Mouse (Mus musculus) gastrocnemius, adult 2 months (tissue): Measurements from ENCODE around the gene Tle4. TPM values are rescaled to one million over a fixed set of nuclear protein-coding genes. Genes with fewer than 3 reads are reported as not detected.

Experiments used
- DNase-seq: peaks from one replicate; pipeline ENCODE4 v3.0.0; 2022
- H3K27ac ChIP-seq: fragments of 200-600 bp; 2 replicates; pipeline ENCODE4 v1.8.1; 2022; ENCODE audit warnings: mild to moderate bottlenecking
- H3K4me3 ChIP-seq: fragments of 200-600 bp; 2 replicates; pipeline ENCODE4 v1.8.1; 2022; ENCODE audit warnings: mild to moderate bottlenecking, moderate library complexity
- CTCF ChIP-seq: fragments of 200-600 bp; IDR thresholded peaks from 2 replicates; pipeline ENCODE4 v1.8.1; 2022; ENCODE audit warnings: antibody characterized with exemption, mild to moderate bottlenecking, moderate library complexity
- intact Hi-C: fragments of 180-260 bp; cut with DNase I; formaldehyde crosslinking; loops from one replicate; pipeline ENCODE4 v1.15.1; 2025
- total RNA-seq, 2 experiments: library from RNA; stranded (reverse); gene quantifications; 2 replicates each; pipeline ENCODE4 v1.2.3; 2021

Tle4 gene
- total RNA-seq, 2 experiments from 2014 or later = 17.8 to 20.8 TPM

DNA sequence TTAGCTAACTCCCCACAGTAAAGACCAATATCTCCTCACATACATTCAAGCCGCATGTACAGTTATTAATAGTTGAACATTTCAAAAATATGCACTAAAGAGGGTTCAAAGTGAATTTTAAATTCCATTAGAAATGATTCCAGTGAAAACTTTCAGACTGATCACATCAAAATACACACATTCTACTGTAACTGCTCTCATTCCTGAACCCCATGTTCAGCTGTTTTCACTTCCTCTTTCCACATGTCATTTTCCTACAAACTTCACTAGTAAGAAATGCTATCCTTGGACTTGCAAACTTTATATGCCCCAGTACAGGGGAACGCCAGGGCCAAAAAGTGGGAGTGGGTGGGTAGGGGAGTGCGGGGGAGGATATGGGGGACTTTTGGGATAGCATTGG, 12.6 kb downstream of the Tle4 start:
- intact Hi-C loops = no loop called here
- Histone ChIP-seq H3K27ac (peak overlapping the region; percentile 80), H3K4me3 (peak overlapping the region; percentile 34; the same call in 1 of the 2 replicates)
- DNase-seq = no peak
- no peak for TF ChIP-seq CTCF

DNA sequence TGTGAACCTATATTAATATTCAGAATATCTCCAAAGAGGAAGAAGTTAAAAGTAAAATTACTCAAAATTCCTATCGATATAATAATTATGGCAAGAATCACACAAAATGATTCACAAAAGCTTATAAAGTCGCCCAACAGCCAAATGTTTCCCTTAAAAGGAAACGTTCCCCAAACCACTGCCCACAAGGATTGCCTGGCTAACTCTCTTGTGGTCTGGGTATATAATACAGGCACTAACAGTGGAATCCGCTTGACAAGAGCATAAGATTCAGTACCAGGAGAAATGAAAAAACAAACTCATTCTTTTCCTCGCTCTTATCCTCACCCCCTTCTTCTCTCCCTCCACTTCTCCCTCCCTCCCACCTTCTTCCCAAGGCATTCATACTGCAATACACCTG, 19.2 kb downstream of the Tle4 start:
- Histone ChIP-seq H3K4me3 (no peak overlapping the region), H3K27ac (no peak overlapping the region)
- DNase-seq = no peak
- TF ChIP-seq CTCF = no peak
- intact Hi-C loops = no loop called here

DNA sequence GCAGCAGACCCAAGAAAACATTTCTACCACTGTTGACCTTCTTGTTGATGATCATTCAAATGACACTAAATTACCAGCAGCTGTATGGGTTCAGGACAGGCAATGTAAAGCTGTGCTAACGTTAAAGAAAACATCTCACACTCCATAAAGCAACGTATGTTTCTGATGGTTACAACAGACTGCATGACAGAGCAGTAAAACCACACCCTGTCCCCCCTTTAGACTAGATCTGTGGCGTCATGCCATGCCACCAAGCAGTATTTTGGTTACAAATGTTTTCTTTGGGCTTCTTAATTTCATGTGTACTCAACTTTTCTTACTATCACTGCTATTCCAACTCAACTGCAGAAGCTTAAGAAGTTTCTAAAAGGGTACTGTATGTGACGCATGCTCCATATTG, 19.8 kb downstream of the Tle4 start:
- no peak overlapping the region for H3K4me3 ChIP-seq
- DNase-seq = no peak
- TF ChIP-seq CTCF = no peak
- no peak overlapping the region for H3K27ac ChIP-seq
- intact Hi-C loops = no loop called here

- H3K4me3 ChIP-seq = no peak overlapping the region
- no peak overlapping the region for H3K27ac ChIP-seq
- no peak for TF ChIP-seq CTCF
These were observed 21.5 kb downstream of the Tle4 start for GRCm38 (mm10) chr19:14576311-14576710.

GRCm38 (mm10) chr19:14568879-14569278, 29.0 kb downstream of the Tle4 start:
- H3K4me3 ChIP-seq = no peak overlapping the region
- no peak for TF ChIP-seq CTCF
- DNase-seq = no peak
- no peak overlapping the region for H3K27ac ChIP-seq
- intact Hi-C loops = no loop called here

More at GRCm38 (mm10) chr19:14576311-14576710, 21.5 kb downstream of the Tle4 start:
- no peak for DNase-seq
- intact Hi-C loops = no loop called here

DNA sequence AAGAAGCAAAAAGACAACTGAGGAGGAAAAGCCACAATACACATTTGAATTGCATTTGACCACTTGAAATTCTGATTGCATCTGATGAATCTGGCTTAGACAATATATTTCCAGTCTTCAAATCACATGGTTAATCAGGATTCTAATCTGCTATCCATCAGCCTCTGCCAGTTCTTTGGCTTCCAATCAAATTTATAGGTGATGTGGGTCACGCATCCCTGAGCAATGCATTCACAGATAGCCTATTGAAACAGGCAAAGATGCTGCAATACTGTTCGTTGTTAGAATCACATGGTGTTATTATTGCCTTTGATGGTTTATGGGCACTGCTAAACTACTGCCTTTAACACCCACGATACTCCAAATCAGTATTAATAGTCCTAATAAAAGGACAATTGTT, 30.8 kb downstream of the Tle4 start:
- intact Hi-C loops = no loop called here
- DNase-seq = no peak
- TF ChIP-seq CTCF = no peak
- no peak overlapping the region for H3K4me3 ChIP-seq
- H3K27ac ChIP-seq = no peak overlapping the region

- H3K4me3 ChIP-seq = no peak overlapping the region
- TF ChIP-seq CTCF = no peak
- H3K27ac ChIP-seq = no peak overlapping the region
- DNase-seq = no peak
- intact Hi-C loops = no loop called here
These were observed 31.3 kb downstream of the Tle4 start for GRCm38 (mm10) chr19:14566564-14567021.

GRCm38 (mm10) chr19:14565424-14566069, 32.3 kb downstream of the Tle4 start:
- intact Hi-C loops = no loop called here
- no peak for TF ChIP-seq CTCF
- no peak for DNase-seq
- Histone ChIP-seq H3K4me3 (no peak overlapping the region), H3K27ac (no peak overlapping the region)

GRCm38 (mm10) chr19:14563273-14563959, 34.4 kb downstream of the Tle4 start:
- Histone ChIP-seq H3K27ac (peak overlapping the region; percentile 70), H3K4me3 (no peak overlapping the region)
- intact Hi-C loops = no loop called here
- no peak for DNase-seq
- TF ChIP-seq CTCF = no peak

DNA sequence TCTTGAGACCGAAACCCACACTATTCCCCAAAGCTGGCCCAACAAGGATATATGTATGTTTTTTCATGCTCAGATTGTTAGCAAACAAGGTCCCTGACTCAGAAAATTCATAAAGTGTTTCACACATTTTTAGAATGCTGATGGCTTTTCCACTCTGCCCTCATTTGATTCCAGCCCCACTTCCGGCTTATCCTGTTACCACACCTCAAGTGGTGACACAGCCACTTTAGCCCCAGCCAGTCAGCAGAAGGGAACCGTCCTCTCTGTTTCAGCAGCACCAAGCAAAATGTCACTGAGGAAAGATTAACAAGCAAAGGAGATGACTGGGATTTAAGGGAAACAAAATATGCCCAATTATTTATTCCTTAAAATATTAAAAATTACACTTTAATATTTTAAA, 50.0 kb downstream of the Tle4 start:
- intact Hi-C loops = no loop called here
- no peak for TF ChIP-seq CTCF
- peak; percentile 16 for DNase-seq
- Histone ChIP-seq H3K4me3 (no peak overlapping the region), H3K27ac (no peak overlapping the region)

- no peak for DNase-seq
- Histone ChIP-seq H3K27ac (no peak overlapping the region), H3K4me3 (no peak overlapping the region)
- intact Hi-C loops = no loop called here
- no peak for TF ChIP-seq CTCF
These were observed 50.6 kb downstream of the Tle4 start for GRCm38 (mm10) chr19:14547133-14547842.

GRCm38 (mm10) chr19:14545485-14545884, 52.4 kb downstream of the Tle4 start:
- no peak overlapping the region for H3K4me3 ChIP-seq
- TF ChIP-seq CTCF = no peak
- DNase-seq = no peak
- H3K27ac ChIP-seq = no peak overlapping the region
- intact Hi-C loops = no loop called here

- intact Hi-C loops = no loop called here
These were observed 54.5 kb downstream of the Tle4 start for GRCm38 (mm10) chr19:14543305-14543704.

More at GRCm38 (mm10) chr19:14543305-14543704, 54.5 kb downstream of the Tle4 start:
- no peak for TF ChIP-seq CTCF
- DNase-seq = no peak
- Histone ChIP-seq H3K4me3 (no peak overlapping the region), H3K27ac (no peak overlapping the region)
